Mouse (Mus musculus): Measurements from ENCODE around the gene Adamts10. TPM values are rescaled to one million over a fixed set of nuclear protein-coding genes. Genes with fewer than 3 reads are reported as not detected.

Gene Adamts10
- polyA plus RNA-seq, 1 experiment from 2014 or later: 32.7 TPM

- ATAC-seq (ENCODE audit: insufficient number of reproducible peaks, insufficient read depth, low FRiP score, low read depth): no peak
- Histone ChIP-seq H3K4me2 (ENCODE audit: low read length) (no peak overlapping the region), H3K9ac (ENCODE audit: low read length) (no peak overlapping the region), H3K36me3 (ENCODE audit: control insufficient read depth, insufficient read depth, low read length) (no peaks in the 10 kb centered on the region), H3K27ac (replicated peaks in 1 of 2; ENCODE audit: control insufficient read depth in 1 of 2, insufficient read depth in 1 of 2, low read depth in 2 of 2, low read length in 2 of 2) (no peak overlapping the region), H3K27me3 (ENCODE audit: control insufficient read depth, insufficient read depth, low read length) (no peaks in the 10 kb centered on the region), H3K4me1 (ENCODE audit: control insufficient read depth in 2 of 2, insufficient read depth in 2 of 2, low read length in 2 of 2) (peaks cover 3 to 5% of the 10 kb centered on the region in 2 experiments; a peak in 2 of 4 replicates), H3K4me3 (ENCODE audit: control insufficient read depth in 1 of 2, insufficient read depth in 1 of 2, low read depth in 1 of 2, low read length in 2 of 2) (no peak overlapping the region), H3K9me3 (ENCODE audit: control insufficient read depth, low read length) (no peaks in the 10 kb centered on the region)
- WGBS: 67% methylated on average over 1 of the region's 1 CpGs
These were observed 25.1 kb upstream of the Adamts10 start for GRCm38 (mm10) chr17:33498918-33499317.

- Histone ChIP-seq H3K4me1 (ENCODE audit: control insufficient read depth in 2 of 2, insufficient read depth in 2 of 2, low read length in 2 of 2) (peaks cover 8 to 9% of the 10 kb centered on the region in 2 experiments; a peak in 2 of 4 replicates), H3K9ac (ENCODE audit: low read length) (no peak overlapping the region), H3K36me3 (ENCODE audit: control insufficient read depth, insufficient read depth, low read length) (no peaks in the 10 kb centered on the region), H3K4me3 (ENCODE audit: control insufficient read depth in 1 of 2, insufficient read depth in 1 of 2, low read depth in 1 of 2, low read length in 2 of 2) (no peak overlapping the region), H3K27ac (replicated peaks in 1 of 2; ENCODE audit: control insufficient read depth in 1 of 2, insufficient read depth in 1 of 2, low read depth in 2 of 2, low read length in 2 of 2) (no peak overlapping the region), H3K9me3 (ENCODE audit: control insufficient read depth, low read length) (no peaks in the 10 kb centered on the region), H3K27me3 (ENCODE audit: control insufficient read depth, insufficient read depth, low read length) (no peaks in the 10 kb centered on the region), H3K4me2 (ENCODE audit: low read length) (no peak overlapping the region)
- no peak for ATAC-seq (ENCODE audit: insufficient number of reproducible peaks, insufficient read depth, low FRiP score, low read depth)
- 84% methylated on average over 1 of the region's 1 CpGs for WGBS
These were observed 15.6 kb upstream of the Adamts10 start for GRCm38 (mm10) chr17:33508386-33508785.

GRCm38 (mm10) chr17:33510172-33510571, 13.8 kb upstream of the Adamts10 start:
- 79% methylated on average over 5 of the region's 5 CpGs for WGBS
- no peak for ATAC-seq (ENCODE audit: insufficient number of reproducible peaks, insufficient read depth, low FRiP score, low read depth)
- H3K4me2 ChIP-seq (ENCODE audit: low read length): no peak overlapping the region
- no peak overlapping the region for H3K4me3 ChIP-seq (ENCODE audit: control insufficient read depth in 1 of 2, insufficient read depth in 1 of 2, low read depth in 1 of 2, low read length in 2 of 2)
- H3K9ac ChIP-seq (ENCODE audit: low read length): no peak overlapping the region
- H3K4me1 ChIP-seq (ENCODE audit: control insufficient read depth in 2 of 2, insufficient read depth in 2 of 2, low read length in 2 of 2): 0 out of 4 replicates have a peak, but pooled peaks cover 0 to 2% of the 10 kb centered on the region in 2 experiments
- H3K9me3 ChIP-seq (ENCODE audit: control insufficient read depth, low read length): no peaks in the 10 kb centered on the region
- H3K36me3 ChIP-seq (ENCODE audit: control insufficient read depth, insufficient read depth, low read length): no peaks in the 10 kb centered on the region
- H3K27ac ChIP-seq (replicated peaks in 1 of 2; ENCODE audit: control insufficient read depth in 1 of 2, insufficient read depth in 1 of 2, low read depth in 2 of 2, low read length in 2 of 2): no peak overlapping the region
- H3K27me3 ChIP-seq (ENCODE audit: control insufficient read depth, insufficient read depth, low read length): no peaks in the 10 kb centered on the region

GRCm38 (mm10) chr17:33512441-33513415, 11.3 kb upstream of the Adamts10 start:
- H3K4me1 ChIP-seq (ENCODE audit: control insufficient read depth in 2 of 2, insufficient read depth in 2 of 2, low read length in 2 of 2): 0 out of 4 replicates have a peak, but pooled peaks cover 0 to 2% of the 10 kb centered on the region in 2 experiments
- no peaks in the 10 kb centered on the region for H3K36me3 ChIP-seq (ENCODE audit: control insufficient read depth, insufficient read depth, low read length)
- no peaks in the 10 kb centered on the region for H3K27me3 ChIP-seq (ENCODE audit: control insufficient read depth, insufficient read depth, low read length)
- WGBS: 20% methylated on average over 2 of the region's 2 CpGs
- no peaks in the 10 kb centered on the region for H3K9me3 ChIP-seq (ENCODE audit: control insufficient read depth, low read length)
- H3K27ac ChIP-seq (replicated peaks in 1 of 2; ENCODE audit: control insufficient read depth in 1 of 2, insufficient read depth in 1 of 2, low read depth in 2 of 2, low read length in 2 of 2): no peak overlapping the region
- no peak overlapping the region for H3K9ac ChIP-seq (ENCODE audit: low read length)
- H3K4me2 ChIP-seq (ENCODE audit: low read length): no peak overlapping the region
- no peak for ATAC-seq (ENCODE audit: insufficient number of reproducible peaks, insufficient read depth, low FRiP score, low read depth)
- H3K4me3 ChIP-seq (ENCODE audit: control insufficient read depth in 1 of 2, insufficient read depth in 1 of 2, low read depth in 1 of 2, low read length in 2 of 2): no peak overlapping the region

GRCm38 (mm10) chr17:33513874-33514273, 10.1 kb upstream of the Adamts10 start:
- H3K36me3 ChIP-seq (ENCODE audit: control insufficient read depth, insufficient read depth, low read length): no peaks in the 10 kb centered on the region
- H3K4me3 ChIP-seq (ENCODE audit: control insufficient read depth in 1 of 2, insufficient read depth in 1 of 2, low read depth in 1 of 2, low read length in 2 of 2): no peak overlapping the region
- H3K9ac ChIP-seq (ENCODE audit: low read length): no peak overlapping the region
- no peak overlapping the region for H3K4me2 ChIP-seq (ENCODE audit: low read length)
- 0 out of 4 replicates have a peak, but pooled peaks cover 0 to 2% of the 10 kb centered on the region in 2 experiments for H3K4me1 ChIP-seq (ENCODE audit: control insufficient read depth in 2 of 2, insufficient read depth in 2 of 2, low read length in 2 of 2)
- 78% methylated on average over 5 of the region's 5 CpGs for WGBS
- H3K9me3 ChIP-seq (ENCODE audit: control insufficient read depth, low read length): no peaks in the 10 kb centered on the region
- no peak for ATAC-seq (ENCODE audit: insufficient number of reproducible peaks, insufficient read depth, low FRiP score, low read depth)
- H3K27ac ChIP-seq (replicated peaks in 1 of 2; ENCODE audit: control insufficient read depth in 1 of 2, insufficient read depth in 1 of 2, low read depth in 2 of 2, low read length in 2 of 2): no peak overlapping the region
- no peaks in the 10 kb centered on the region for H3K27me3 ChIP-seq (ENCODE audit: control insufficient read depth, insufficient read depth, low read length)

GRCm38 (mm10) chr17:33520366-33520765, 3.6 kb upstream of the Adamts10 start:
- Histone ChIP-seq H3K4me2 (ENCODE audit: low read length) (no peak overlapping the region), H3K27ac (replicated peaks in 1 of 2; ENCODE audit: control insufficient read depth in 1 of 2, insufficient read depth in 1 of 2, low read depth in 2 of 2, low read length in 2 of 2) (no peak overlapping the region), H3K9me3 (ENCODE audit: control insufficient read depth, low read length) (no peaks in the 10 kb centered on the region), H3K36me3 (ENCODE audit: control insufficient read depth, insufficient read depth, low read length) (no peaks in the 10 kb centered on the region), H3K4me1 (ENCODE audit: control insufficient read depth in 2 of 2, insufficient read depth in 2 of 2, low read length in 2 of 2) (peaks cover 4 to 6% of the 10 kb centered on the region in 2 experiments; a peak in 2 of 4 replicates), H3K9ac (ENCODE audit: low read length) (no peak overlapping the region), H3K4me3 (ENCODE audit: control insufficient read depth in 1 of 2, insufficient read depth in 1 of 2, low read depth in 1 of 2, low read length in 2 of 2) (no peak overlapping the region), H3K27me3 (ENCODE audit: control insufficient read depth, insufficient read depth, low read length) (no peaks in the 10 kb centered on the region)
- no peak for ATAC-seq (ENCODE audit: insufficient number of reproducible peaks, insufficient read depth, low FRiP score, low read depth)
- 39% methylated on average over 1 of the region's 1 CpGs for WGBS

- ATAC-seq (ENCODE audit: insufficient number of reproducible peaks, insufficient read depth, low FRiP score, low read depth): 0 out of 2 replicates have a peak, but pooled peaks have one; percentile 35
- no peaks in the 10 kb centered on the region for H3K27me3 ChIP-seq (ENCODE audit: control insufficient read depth, insufficient read depth, low read length)
- H3K4me3 ChIP-seq (ENCODE audit: control insufficient read depth in 1 of 2, insufficient read depth in 1 of 2, low read depth in 1 of 2, low read length in 2 of 2): peak overlapping the region; percentile 58 to 68
- H3K27ac ChIP-seq (replicated peaks in 1 of 2; ENCODE audit: control insufficient read depth in 1 of 2, insufficient read depth in 1 of 2, low read depth in 2 of 2, low read length in 2 of 2): peak overlapping the region; percentile 8 to 73; a peak in 2 of 4 replicates
- H3K4me1 ChIP-seq (ENCODE audit: control insufficient read depth in 2 of 2, insufficient read depth in 2 of 2, low read length in 2 of 2): peaks cover 4 to 11% of the 10 kb centered on the region in 2 experiments; a peak in 2 of 4 replicates
- 15% methylated on average over 12 of the region's 13 CpGs for WGBS
- no peaks in the 10 kb centered on the region for H3K9me3 ChIP-seq (ENCODE audit: control insufficient read depth, low read length)
- H3K36me3 ChIP-seq (ENCODE audit: control insufficient read depth, insufficient read depth, low read length): no peaks in the 10 kb centered on the region
- peak overlapping the region; percentile 75 for H3K4me2 ChIP-seq (ENCODE audit: low read length)
- H3K9ac ChIP-seq (ENCODE audit: low read length): peak overlapping the region; percentile 83
These were observed 530 bp upstream of the Adamts10 start for GRCm38 (mm10) chr17:33523431-33523917.

Measured in heart, embryonic 14.5 days (tissue).